8 mouse cellular contexts compared by ENCODE assay signal in genomic region chr5:142905038-142905695, GRCm38 (mm10). TPM values are rescaled to one million over a fixed set of nuclear protein-coding genes. Genes with fewer than 3 reads are reported as not detected.
A peak's percentile ranks its signal among the peaks of the same experiment; 100 is the strongest.
DNase-seq lines count a peak whose midpoint lies in the region; ATAC-seq and TF ChIP-seq lines count a peak whose summit lies in the region.

No protein-coding gene starts in this region.

- peak overlapping the region; percentile 93 for H3ac ChIP-seq in C2C12 (ENCODE audit: control insufficient read depth, insufficient read length, low read depth)

- H3K36me3 ChIP-seq in erythroblast, embryonic 14.5 days (ENCODE audit: control insufficient read depth), result peaks cover 56% of the 10 kb centered on the region
- H3K36me3 ChIP-seq in C2C12 (ENCODE audit: control insufficient read depth, insufficient read depth), result peaks cover 53% of the 10 kb centered on the region
- H3K36me3 ChIP-seq in forebrain, embryonic 14.5 days (ENCODE audit: control insufficient read depth, insufficient read depth, low read length), result peaks cover 54% of the 10 kb centered on the region
- peaks cover 48% of the 10 kb centered on the region for H3K36me3 ChIP-seq in limb, embryonic 15.5 days

- H3K79me2 ChIP-seq in C2C12 (ENCODE audit: control insufficient read depth, insufficient read depth), result peaks cover 71% of the 10 kb centered on the region

- no peak for ATAC-seq in erythroblast, adult 5-6 weeks (replicated peaks; ENCODE audit: low FRiP score, poor library complexity, severe bottlenecking)
- ATAC-seq in forebrain, embryonic 14.5 days, result peak; percentile 8; the same call in 1 of the 2 replicates
- no peak for ATAC-seq in limb, embryonic 15.5 days (ENCODE audit: insufficient number of reproducible peaks, low FRiP score, low TSS enrichment, low read depth)
- no peak for ATAC-seq in megakaryocyte progenitor cell, adult 5-6 weeks (replicated peaks; ENCODE audit: poor library complexity)

- WGBS in forebrain, embryonic 14.5 days, result 6% methylated on average over 27 of the region's 27 CpGs
- WGBS in limb, embryonic 15.5 days, result 4% methylated on average over 27 of the region's 27 CpGs

- peak overlapping the region; percentile 100 for H3K27ac ChIP-seq in forebrain, embryonic 14.5 days (ENCODE audit: low read depth, low read length)
- peak overlapping the region; percentile 100 for H3K27ac ChIP-seq in limb, embryonic 15.5 days

- H3K79me3 ChIP-seq in C2C12 (ENCODE audit: low read depth), result peaks cover 30% of the 10 kb centered on the region

- H3K9ac ChIP-seq in forebrain, embryonic 14.5 days (ENCODE audit: low read length), result peak overlapping the region; percentile 100
- H3K9ac ChIP-seq in limb, embryonic 15.5 days, result peak overlapping the region; percentile 100

- no peaks in the 10 kb centered on the region; the same call in 1 of the 2 replicates for H3K9me3 ChIP-seq in erythroblast, embryonic 14.5 days (ENCODE audit: control insufficient read depth, low read length)
- no peaks in the 10 kb centered on the region for H3K9me3 ChIP-seq in forebrain, embryonic 14.5 days (replicated peaks; ENCODE audit: control insufficient read depth, low read length)
- no peaks in the 10 kb centered on the region for H3K9me3 ChIP-seq in limb, embryonic 15.5 days

- peaks cover 66% of the 10 kb centered on the region for H3K4me1 ChIP-seq in erythroblast, embryonic 14.5 days (ENCODE audit: control insufficient read depth)
- H3K4me1 ChIP-seq in forebrain, embryonic 14.5 days (ENCODE audit: control insufficient read depth, insufficient read depth, low read length), result peaks cover 24% of the 10 kb centered on the region
- H3K4me1 ChIP-seq in limb, embryonic 15.5 days, result peaks cover 57% of the 10 kb centered on the region

- peak overlapping the region; percentile 74 for H3K4me3 ChIP-seq in erythroblast, embryonic 14.5 days (replicated peaks)
- peak overlapping the region; percentile 99 for H3K4me3 ChIP-seq in C2C12 (ENCODE audit: insufficient read depth, poor library complexity, severe bottlenecking)
- H3K4me3 ChIP-seq in forebrain, embryonic 14.5 days (ENCODE audit: low read depth, low read length), result peak overlapping the region; percentile 100
- H3K4me3 ChIP-seq in limb, embryonic 15.5 days, result peak overlapping the region; percentile 96

- TF ChIP-seq CTCF in C2C12 (IDR thresholded peaks at IDR 0.05; ENCODE audit: control insufficient read depth, insufficient read depth, insufficient read length), result no peak

- H3K4me2 ChIP-seq in forebrain, embryonic 14.5 days (ENCODE audit: low read length), result peak overlapping the region; percentile 66
- peak overlapping the region; percentile 63 for H3K4me2 ChIP-seq in limb, embryonic 15.5 days

- H3K27me3 ChIP-seq in erythroblast, embryonic 14.5 days (ENCODE audit: control insufficient read depth), result no peaks in the 10 kb centered on the region; the same call in 1 of the 2 replicates
- H3K27me3 ChIP-seq in C2C12 (ENCODE audit: control insufficient read depth, insufficient read depth, insufficient read length), result no peaks in the 10 kb centered on the region
- no peaks in the 10 kb centered on the region for H3K27me3 ChIP-seq in forebrain, embryonic 14.5 days (replicated peaks; ENCODE audit: control insufficient read depth, insufficient read depth, low read length)
- no peaks in the 10 kb centered on the region for H3K27me3 ChIP-seq in limb, embryonic 15.5 days

- no peak for DNase-seq in forebrain, embryonic 14.5 days (ENCODE audit: low spot score)
- DNase-seq in ovary, adult 18-20 months (ENCODE audit: low spot score), result no peak
- no peak for DNase-seq in frontal cortex, postnatal 25 days (ENCODE audit: low spot score in 2 of 2)

TF ChIP-seq in C2C12, 6 proteins besides CTCF, POLR2A, EP300 and RAD21:
- TF ChIP-seq MAX (IDR thresholded peaks at IDR 0.05) (peak; percentile 4), FOSL1 (IDR thresholded peaks at IDR 0.05; ENCODE audit: insufficient read depth, low read length, poor library complexity, severe bottlenecking) (no peak)

RNA-seq across cellular contexts. Expression of gene Actb, which starts 1.4 kb away (rescaled TPM):
- 326 and 442 TPM in 2 replicates for polyA plus RNA-seq in erythroblast, embryonic 14.5 days (2012)
- 4,143 and 4,236 TPM in 2 replicates for total RNA-seq in erythroblast, adult 5-6 weeks (2015; ENCODE audit: low replicate concordance)
- 1,451 and 2,396 TPM in 2 replicates for total RNA-seq in erythroblast, adult 5-6 weeks (2017; ENCODE audit: low replicate concordance)
- polyA plus RNA-seq in C2C12 (2012; fragmentation: generic; extraction: Trizol), result 6,665 TPM
- 18,122 and 18,216 TPM in 2 replicates for polyA plus RNA-seq in forebrain, embryonic 14.5 days (2014; fragmentation: Nextera tagmentation; extraction: Ambion mirVana)
- polyA plus RNA-seq in limb, embryonic 15.5 days (2015; fragmentation: Nextera tagmentation; extraction: Ambion mirVana), result 13,307 and 13,671 TPM in 2 replicates
- 5,014 and 5,318 TPM in 2 replicates for total RNA-seq in megakaryocyte progenitor cell, adult 5-6 weeks (2015)
- total RNA-seq in megakaryocyte progenitor cell, adult 5-6 weeks (2017), result 3,372 and 3,558 TPM in 2 replicates

RNA-seq across cellular contexts. Expression of gene Fbxl18, which starts 9.9 kb away (rescaled TPM):
- 0.34 and 0.52 TPM in 2 replicates for polyA plus RNA-seq in erythroblast, embryonic 14.5 days (2012)
- total RNA-seq in erythroblast, adult 5-6 weeks (2015; ENCODE audit: low replicate concordance), result 0.84 and 8.3 TPM in 2 replicates
- 0.56 and 1.4 TPM in 2 replicates for total RNA-seq in erythroblast, adult 5-6 weeks (2017; ENCODE audit: low replicate concordance)
- 9.5 TPM for polyA plus RNA-seq in C2C12 (2012; fragmentation: generic; extraction: Trizol)
- polyA plus RNA-seq in forebrain, embryonic 14.5 days (2014; fragmentation: Nextera tagmentation; extraction: Ambion mirVana), result 14.5 and 20.8 TPM in 2 replicates
- 12.5 and 12.6 TPM in 2 replicates for polyA plus RNA-seq in limb, embryonic 15.5 days (2015; fragmentation: Nextera tagmentation; extraction: Ambion mirVana)
- 1.9 and 2.2 TPM in 2 replicates for total RNA-seq in megakaryocyte progenitor cell, adult 5-6 weeks (2015)
- 2.4 and 2.6 TPM in 2 replicates for total RNA-seq in megakaryocyte progenitor cell, adult 5-6 weeks (2017)

RNA-seq across cellular contexts. Expression of gene Fscn1, which starts 55.0 kb away (rescaled TPM):
- polyA plus RNA-seq in erythroblast, embryonic 14.5 days (2012), result 0.36 and 0.46 TPM in 2 replicates
- total RNA-seq in erythroblast, adult 5-6 weeks (2015; ENCODE audit: low replicate concordance), result not detected in 2 replicates
- not detected in 2 replicates for total RNA-seq in erythroblast, adult 5-6 weeks (2017; ENCODE audit: low replicate concordance)
- polyA plus RNA-seq in C2C12 (2012; fragmentation: generic; extraction: Trizol), result 583 TPM
- 477 and 560 TPM in 2 replicates for polyA plus RNA-seq in forebrain, embryonic 14.5 days (2014; fragmentation: Nextera tagmentation; extraction: Ambion mirVana)
- polyA plus RNA-seq in limb, embryonic 15.5 days (2015; fragmentation: Nextera tagmentation; extraction: Ambion mirVana), result 308 and 341 TPM in 2 replicates
- total RNA-seq in megakaryocyte progenitor cell, adult 5-6 weeks (2015), result 0.20 TPM in 1 of 2 replicates, not detected in the other
- total RNA-seq in megakaryocyte progenitor cell, adult 5-6 weeks (2017), result 0.10 TPM in 1 of 2 replicates, not detected in the other

Comparison
In these comparisons a context has a peak if more than half of its experiments do, and no peak if none do; other contexts are left out.
1. RNA of gene Actb, which starts 1.4 kb away (polyA plus RNA-seq): 18,122 to 18,216 TPM in forebrain, embryonic 14.5 days, 13,307 to 13,671 TPM in limb, embryonic 15.5 days and 6,665 TPM in C2C12 (single experiment); 326 to 442 TPM in erythroblast, embryonic 14.5 days; every median in the first group is over 10 times any median in the second.
2. RNA of gene Fscn1, which starts 55.0 kb away (polyA plus RNA-seq): 583 TPM in C2C12 (single experiment), 477 to 560 TPM in forebrain, embryonic 14.5 days and 308 to 341 TPM in limb, embryonic 15.5 days; 0.36 to 0.46 TPM in erythroblast, embryonic 14.5 days; every median in the first group is over 100 times any median in the second.
3. Peak in every context shown above with its lines, with median percentiles within 50 percentile points of each other: H3K4me3 ChIP-seq.